Mouse (Mus musculus): Measurements from ENCODE around the gene 1520401A03Rik.

The 1520401A03Rik gene

GRCm38 (mm10) chr17:23671519-23671918 is 51.1 kb downstream of the 1520401A03Rik start:
- DNase-seq (ENCODE audit: low spot score in 2 of 2), result peak in 1 of 2 experiments; percentile 20

- DNase-seq (ENCODE audit: low spot score in 2 of 2), result no peak
Observed at GRCm38 (mm10) chr17:23670516-23671074, 52.0 kb downstream of the 1520401A03Rik start.

GRCm38 (mm10) chr17:23665511-23665910 is 57.1 kb downstream of the 1520401A03Rik start:
- no peak for DNase-seq (ENCODE audit: low spot score in 2 of 2)

GRCm38 (mm10) chr17:23664556-23665021 is 58.0 kb downstream of the 1520401A03Rik start:
- DNase-seq (ENCODE audit: low spot score in 2 of 2), result no peak

GRCm38 (mm10) chr17:23661526-23661925 is 61.1 kb downstream of the 1520401A03Rik start:
- no peak for DNase-seq (ENCODE audit: low spot score in 2 of 2)

- DNase-seq (ENCODE audit: low spot score in 2 of 2), result no peak
Observed at GRCm38 (mm10) chr17:23660876-23661200, 61.7 kb downstream of the 1520401A03Rik start.

GRCm38 (mm10) chr17:23660117-23660875 is 62.3 kb downstream of the 1520401A03Rik start, which contains the start of gene Bicdl2:
Gene Bicdl2 (plus strand): TSS chr17:23660506.
- DNase-seq (ENCODE audit: low spot score in 2 of 2), result peak in 1 of 2 experiments; percentile 31

GRCm38 (mm10) chr17:23658450-23658849 is 64.1 kb downstream of the 1520401A03Rik start:
- DNase-seq (ENCODE audit: low spot score in 2 of 2), result no peak
